Mouse (Mus musculus) megakaryocyte progenitor cell, adult 5-6 weeks (primary cell): ENCODE data around the gene Adh1. TPM values are rescaled to one million over a fixed set of nuclear protein-coding genes. Genes with fewer than 3 reads are reported as not detected.

Experiments
- ATAC-seq: replicated peaks from 2 replicates; pipeline ENCODE4 v1.8.0; 2016; ENCODE audit warnings: mild to moderate bottlenecking, moderate TSS enrichment, inconsistent platforms; ENCODE audit not compliant: poor library complexity
- total RNA-seq, 2 experiments: library from RNA; stranded (forward) in 1 of 2; stranded (reverse) in 1 of 2; fragments of 157-497, 149-512 nt in 1 of 2; fragments of 200-1000 nt in 1 of 2; gene quantifications; 2 replicates each; pipeline versions ENCODE4 v1.2.3 to v1.2.4; 2015 to 2017

The Adh1 gene
- total RNA-seq, 2 experiments from 2014 or later = not detected

DNA sequence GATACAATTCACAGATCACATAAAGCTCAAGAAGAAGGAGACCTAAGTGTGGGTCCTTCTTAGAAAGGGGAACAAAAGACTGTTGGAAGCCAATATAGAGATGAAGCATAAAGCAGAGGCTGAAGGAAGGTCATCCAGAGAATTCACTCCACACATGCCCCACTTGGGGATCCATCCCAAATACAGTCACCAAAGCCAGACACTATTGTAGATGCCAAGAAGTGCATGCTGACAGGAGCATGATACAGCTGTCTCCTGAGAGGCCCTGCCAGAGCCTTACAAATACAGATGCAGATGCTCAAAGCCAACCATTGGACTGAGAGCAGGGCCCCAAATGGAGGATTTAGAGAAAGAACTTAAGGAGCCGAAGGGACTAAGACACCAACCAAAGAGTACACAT, 23.0 kb downstream of the Adh1 start:
- no peak for ATAC-seq

DNA sequence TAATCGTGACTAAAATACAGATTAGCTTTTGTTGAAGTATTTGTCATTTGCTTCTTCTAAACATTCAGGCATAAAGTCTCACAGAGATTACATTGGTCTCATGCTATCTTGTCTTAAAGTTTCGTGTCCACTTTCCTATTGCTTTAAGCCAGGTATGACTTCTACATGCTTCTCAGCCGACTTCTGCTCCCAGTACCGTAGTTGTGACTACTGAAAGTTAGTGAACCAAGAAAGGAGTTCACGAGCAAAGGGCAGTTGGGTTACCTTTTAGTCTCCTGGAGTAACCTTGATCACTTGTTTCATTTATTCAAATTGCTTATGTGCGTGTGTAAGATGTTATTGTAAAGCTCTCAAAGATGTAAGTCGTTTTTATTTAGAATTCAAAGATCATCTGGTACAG, 25.2 kb downstream of the Adh1 start:
- ATAC-seq = no peak

GRCm38 (mm10) chr3:138287686-138288085, 26.9 kb downstream of the Adh1 start:
- no peak for ATAC-seq

DNA sequence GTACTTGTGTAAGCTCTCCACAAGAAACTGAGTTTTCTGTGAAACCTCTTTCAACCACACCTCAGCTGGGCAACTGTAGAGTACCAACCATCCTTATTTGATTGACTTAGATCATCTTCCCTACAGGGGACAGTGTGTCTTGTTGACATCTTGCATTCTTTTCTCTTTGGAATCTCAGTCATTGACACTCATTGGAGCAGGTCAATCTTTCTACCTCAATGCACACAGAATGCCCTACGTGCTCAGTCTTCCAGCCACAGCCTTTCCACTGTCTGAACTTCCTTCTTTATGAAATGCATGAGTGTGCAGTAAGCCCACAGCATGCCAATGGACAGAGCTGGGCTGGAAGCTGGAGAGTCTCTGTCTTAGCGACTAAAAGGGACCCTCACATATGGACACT, 29.9 kb downstream of the Adh1 start:
- ATAC-seq = no peak

DNA sequence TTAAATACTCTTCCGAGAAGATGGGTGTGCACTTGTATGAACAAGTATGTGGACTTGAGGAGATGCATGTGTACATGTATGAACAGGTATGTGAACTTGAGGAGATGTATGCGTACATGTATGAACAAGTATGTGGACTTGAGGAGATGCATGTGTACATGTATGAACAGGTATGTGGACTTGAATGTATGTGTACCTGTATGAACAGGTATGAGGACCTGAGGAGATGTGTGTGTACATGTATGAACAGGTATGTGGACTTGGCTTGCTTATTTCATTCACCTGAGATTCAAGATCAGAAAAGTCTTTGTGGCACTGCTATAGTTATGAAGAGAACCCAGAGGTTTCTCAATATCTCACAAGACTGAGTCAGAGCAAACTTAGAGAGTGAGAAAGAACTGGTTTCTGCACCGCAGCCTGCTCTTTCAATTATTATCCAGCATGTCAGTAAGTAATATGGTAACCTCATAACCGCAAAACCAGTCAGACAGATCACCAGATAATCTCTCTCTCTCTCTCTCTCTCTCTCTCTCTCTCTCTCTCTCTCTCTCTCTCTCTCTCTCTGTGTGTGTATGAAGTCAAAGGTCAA, 30.8 kb downstream of the Adh1 start:
- ATAC-seq = no peak

- no peak for ATAC-seq
Measured at GRCm38 (mm10) chr3:138293298-138293895, 32.6 kb downstream of the Adh1 start.

DNA sequence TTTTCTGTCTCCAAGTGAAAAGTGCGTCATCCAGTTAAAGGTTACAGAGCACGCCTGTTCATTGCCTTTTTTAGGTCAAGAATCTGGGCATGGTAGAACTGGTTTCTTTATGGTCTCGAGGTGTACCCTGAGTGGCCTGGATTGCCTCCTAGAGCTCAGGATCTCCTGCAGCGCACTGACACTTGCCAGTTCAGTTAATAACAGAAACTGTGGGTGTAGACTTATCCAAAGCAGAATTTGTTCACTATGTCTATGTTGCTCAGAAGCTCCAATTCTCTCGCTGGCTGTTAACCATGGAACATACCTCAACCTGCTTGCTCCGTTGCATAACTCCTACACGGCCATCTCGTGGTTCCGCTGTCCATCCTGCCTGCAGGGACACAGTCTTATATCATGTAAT, 39.3 kb downstream of the Adh1 start:
- ATAC-seq = no peak

DNA sequence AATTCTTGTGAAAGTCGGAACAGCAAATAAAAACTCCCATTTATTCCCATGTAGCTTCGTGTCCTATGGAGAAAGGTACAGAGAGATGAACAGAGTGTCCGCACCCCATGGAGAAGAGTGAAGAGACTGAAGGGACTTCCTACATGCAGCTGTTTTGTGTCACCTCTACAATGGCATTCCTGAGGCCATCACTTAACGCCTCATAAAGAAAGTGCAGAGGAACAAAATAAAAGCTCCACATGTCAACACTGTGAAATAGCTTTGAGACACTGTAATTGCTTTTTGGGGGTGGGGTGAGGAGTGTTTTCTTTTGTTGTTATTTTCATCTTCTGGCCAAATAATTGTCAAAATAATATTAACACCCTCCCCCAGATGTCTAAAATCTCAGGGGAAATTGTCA, 41.9 kb downstream of the Adh1 start:
- no peak for ATAC-seq

DNA sequence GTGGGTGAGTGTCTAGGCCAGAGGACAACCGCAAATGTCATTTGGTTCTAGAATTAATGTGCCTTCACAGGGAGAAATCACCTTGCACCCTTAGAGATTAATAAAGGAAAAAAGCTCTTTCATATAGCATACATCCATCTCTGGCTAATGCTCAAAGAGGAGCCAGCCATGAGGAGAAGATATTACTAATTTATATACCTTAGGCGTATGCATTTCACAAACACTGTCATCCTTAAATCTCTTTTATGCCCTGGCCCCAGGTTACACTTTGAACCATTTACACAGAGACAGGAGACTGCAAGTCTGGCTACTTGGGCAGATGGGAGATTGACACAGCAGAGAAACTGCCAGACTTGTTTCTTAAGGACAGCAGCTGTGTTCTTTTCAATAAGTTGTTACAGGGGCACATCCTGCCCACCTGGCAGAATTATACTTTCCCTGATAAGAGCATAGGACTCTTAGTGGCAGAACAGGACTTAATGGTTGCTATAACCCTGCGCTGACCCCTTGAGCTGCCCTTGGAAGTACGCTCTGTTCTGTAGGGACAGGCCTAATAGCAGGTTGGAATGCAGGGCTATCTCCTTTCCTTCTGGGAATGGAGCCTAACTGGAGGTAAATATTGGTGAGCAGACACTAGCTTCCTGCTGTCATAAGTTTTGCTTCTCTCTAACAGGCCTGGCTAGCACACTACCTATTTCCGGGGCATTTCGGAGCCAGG, 43.1 kb downstream of the Adh1 start:
- no peak for ATAC-seq

- no peak for ATAC-seq
Measured at GRCm38 (mm10) chr3:138304489-138304871, 43.7 kb downstream of the Adh1 start.

GRCm38 (mm10) chr3:138305486-138306289, 44.9 kb downstream of the Adh1 start:
- no peak for ATAC-seq

DNA sequence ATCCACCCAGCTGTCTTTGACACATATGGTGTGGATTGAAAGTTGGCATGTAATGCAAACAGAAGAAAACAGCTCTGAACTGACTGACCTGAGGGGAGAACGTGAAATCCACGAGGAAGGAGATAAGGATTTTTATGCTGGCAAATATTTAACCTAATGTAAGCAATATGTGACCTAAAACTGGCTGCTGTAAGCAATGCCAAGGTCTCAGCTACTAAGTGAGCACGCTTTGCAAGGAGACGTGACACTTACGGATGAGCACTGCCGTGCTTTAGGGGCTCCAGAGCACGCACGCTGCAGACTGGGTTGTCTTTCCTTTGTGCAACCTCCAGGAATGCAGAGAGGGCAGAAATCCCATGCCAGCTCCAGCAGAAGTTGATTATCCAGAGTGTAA, 45.5 kb downstream of the Adh1 start:
- ATAC-seq = no peak

DNA sequence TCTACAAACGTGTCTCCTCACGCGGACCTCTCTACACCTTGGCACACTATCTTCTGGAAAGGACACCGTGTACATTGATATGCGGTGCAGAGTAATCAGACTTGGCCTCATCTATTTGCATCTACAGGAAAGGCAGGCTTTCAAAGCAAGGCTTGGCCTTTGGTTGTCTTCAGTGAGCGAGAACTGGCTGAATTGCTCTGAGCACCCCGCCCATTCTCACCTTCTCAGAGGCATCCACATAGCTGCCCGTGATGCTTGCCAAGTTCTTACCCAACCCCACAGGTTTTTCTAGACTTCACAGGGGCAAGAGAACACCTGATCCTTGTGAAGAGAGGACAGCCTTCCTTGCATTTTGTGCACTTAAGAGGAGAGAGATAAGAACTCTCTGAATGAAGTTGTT, 49.1 kb downstream of the Adh1 start:
- ATAC-seq = no peak

GRCm38 (mm10) chr3:138311015-138311414, 50.2 kb downstream of the Adh1 start:
- ATAC-seq = no peak

GRCm38 (mm10) chr3:138312965-138313364, 52.2 kb downstream of the Adh1 start, which contains the start of gene Adh6a:
Gene Adh6a (plus strand): TSS chr3:138313286.
- ATAC-seq = no peak

DNA sequence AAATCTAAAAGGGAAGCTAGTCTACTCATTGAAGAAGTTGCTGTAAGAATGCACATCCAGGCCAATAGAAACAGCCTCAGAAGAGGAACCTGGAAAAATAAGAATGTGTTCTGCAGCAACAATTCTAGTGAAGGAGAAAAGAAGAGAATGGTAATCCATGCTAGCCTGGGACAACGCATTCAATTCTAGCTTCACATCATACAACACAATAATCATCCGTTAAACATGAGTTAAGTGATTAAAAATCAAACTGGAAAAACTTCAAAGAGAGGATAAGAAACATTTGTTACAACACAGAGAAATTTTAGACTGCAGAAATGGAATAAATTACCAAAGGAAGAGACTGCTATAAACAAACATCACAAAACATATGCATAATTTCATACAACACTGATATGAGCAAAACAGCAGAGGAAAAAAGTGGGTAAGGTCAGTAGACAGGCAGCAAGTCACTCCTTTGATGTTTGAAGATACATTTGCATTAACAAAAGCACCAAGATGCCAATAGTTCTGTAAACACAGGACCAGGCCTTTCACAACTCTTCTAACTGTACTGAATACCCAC, 56.2 kb downstream of the Adh1 start:
- ATAC-seq = no peak

GRCm38 (mm10) chr3:138325001-138325400, 64.2 kb downstream of the Adh1 start:
- ATAC-seq = no peak

GRCm38 (mm10) chr3:138325466-138325865, 64.7 kb downstream of the Adh1 start:
- no peak for ATAC-seq

GRCm38 (mm10) chr3:138333910-138334309, 73.1 kb downstream of the Adh1 start:
- 0 out of 2 replicates have a peak, but pooled peaks have one; percentile 29 for ATAC-seq

DNA sequence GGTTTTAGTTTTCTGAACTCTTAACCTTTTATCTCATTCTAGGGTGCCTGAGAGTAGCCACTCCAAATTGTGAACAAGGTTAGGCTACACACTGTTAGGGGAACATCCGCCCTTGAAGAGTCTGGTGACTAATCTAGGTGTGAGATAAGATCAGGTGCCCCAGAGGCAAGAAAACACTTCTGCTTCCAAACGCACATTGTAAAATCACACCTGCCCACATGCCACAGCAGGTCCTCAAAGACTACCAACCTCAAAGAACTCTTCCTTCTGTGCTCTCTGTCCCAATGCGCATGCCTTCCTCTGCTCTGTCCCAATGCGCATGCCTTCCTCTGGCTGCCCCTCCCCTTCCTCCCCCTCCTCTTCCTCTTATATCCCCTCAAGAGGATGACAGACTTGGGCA, 73.5 kb downstream of the Adh1 start:
- ATAC-seq = peak; percentile 29; the same call in 1 of the 2 replicates

- no peak for ATAC-seq
Measured at GRCm38 (mm10) chr3:138335566-138335965, 74.8 kb downstream of the Adh1 start.
